Mouse (Mus musculus) megakaryocyte progenitor cell, adult 5-6 weeks (primary cell): Measurements from ENCODE around the gene Tcf7l2. TPM values are rescaled to one million over a fixed set of nuclear protein-coding genes. Genes with fewer than 3 reads are reported as not detected.
A peak's percentile ranks its signal among the peaks of the same experiment; 100 is the strongest.

Source experiments
- ATAC-seq: replicated peaks from 2 replicates; pipeline ENCODE4 v1.8.0; 2016; ENCODE audit warnings: mild to moderate bottlenecking, moderate TSS enrichment, inconsistent platforms; ENCODE audit not compliant: poor library complexity
- total RNA-seq, 2 experiments: library from RNA; stranded (forward) in 1 of 2; stranded (reverse) in 1 of 2; fragments of 157-497, 149-512 nt in 1 of 2; fragments of 200-1000 nt in 1 of 2; gene quantifications; 2 replicates each; pipeline versions ENCODE4 v1.2.3 to v1.2.4; 2015 to 2017

Gene Tcf7l2
- total RNA-seq, 2 experiments from 2014 or later = 0.71 to 6.2 TPM

GRCm38 (mm10) chr19:55729376-55729775 lies 12.2 kb upstream of the Tcf7l2 start:
- ATAC-seq = no peak

DNA sequence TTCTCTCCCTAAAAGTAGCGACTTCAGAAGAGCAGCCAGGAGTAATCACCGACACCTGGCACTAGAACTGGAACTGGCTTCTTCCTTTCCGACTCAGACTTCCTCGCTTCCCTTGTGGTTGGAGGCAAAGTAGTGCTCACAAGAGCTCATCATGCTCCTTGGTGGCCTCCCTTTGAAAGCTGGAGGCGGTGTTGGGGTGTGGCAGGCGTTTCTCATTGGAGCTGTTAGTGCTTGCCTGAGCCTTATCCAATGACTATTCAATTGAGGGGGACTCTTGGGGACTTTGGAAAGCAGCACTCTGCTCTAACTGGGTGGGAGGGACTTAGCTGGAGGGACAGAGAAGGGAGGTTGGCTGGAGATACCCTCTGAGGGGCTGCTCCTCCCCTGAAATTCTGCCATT lies 9.1 kb upstream of the Tcf7l2 start:
- peak; percentile 37 for ATAC-seq

DNA sequence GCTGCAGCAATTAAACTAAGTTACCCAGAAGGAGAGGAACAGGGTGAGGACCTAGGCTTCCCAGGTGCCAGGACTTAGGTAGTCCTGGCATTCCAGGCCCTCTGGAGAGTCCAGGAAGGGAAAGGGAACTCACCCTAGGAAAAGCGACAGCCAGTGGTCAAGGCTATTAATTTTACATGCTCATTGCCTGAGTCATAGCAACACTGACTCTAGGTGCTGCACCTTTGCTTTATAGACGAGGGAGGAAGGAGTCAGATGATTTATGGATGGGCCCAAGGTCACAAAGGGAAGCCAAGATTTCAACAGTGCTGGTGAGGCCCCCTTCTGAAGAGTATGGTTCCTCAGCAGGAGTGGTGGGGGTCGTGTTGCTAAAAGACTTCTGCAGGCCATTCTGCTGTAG lies 8.6 kb upstream of the Tcf7l2 start:
- no peak for ATAC-seq

- no peak for ATAC-seq
Measured at GRCm38 (mm10) chr19:55736016-55736415, 5.6 kb upstream of the Tcf7l2 start.

DNA sequence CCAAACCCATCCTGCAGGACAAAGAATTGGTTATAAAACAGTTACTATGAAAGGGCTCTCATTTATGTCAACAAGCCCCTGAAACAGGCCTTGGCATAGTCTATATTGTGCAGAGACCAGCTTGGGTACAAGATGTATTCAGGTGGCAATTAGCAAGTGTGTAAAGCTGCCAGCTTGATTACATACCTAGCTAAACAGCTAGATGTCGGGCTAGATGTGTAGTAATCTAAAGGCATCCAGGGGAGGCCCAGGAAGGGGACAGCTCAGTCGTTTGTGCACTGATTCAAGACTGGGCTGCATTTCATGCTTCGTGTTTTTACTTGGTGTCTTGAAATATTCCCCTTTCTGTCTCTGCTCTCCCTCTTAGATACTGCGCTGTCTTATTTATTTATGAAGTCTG lies 1.9 kb upstream of the Tcf7l2 start:
- ATAC-seq = no peak

- peak; percentile 16; the same call in 1 of the 2 replicates for ATAC-seq
Measured at GRCm38 (mm10) chr19:55740753-55741438, 724 bp upstream of the Tcf7l2 start.

- ATAC-seq = no peak
Measured at GRCm38 (mm10) chr19:55742386-55743000, 873 bp downstream of the Tcf7l2 start.

- ATAC-seq = no peak
Measured at GRCm38 (mm10) chr19:55743001-55743556, 1.5 kb downstream of the Tcf7l2 start.

DNA sequence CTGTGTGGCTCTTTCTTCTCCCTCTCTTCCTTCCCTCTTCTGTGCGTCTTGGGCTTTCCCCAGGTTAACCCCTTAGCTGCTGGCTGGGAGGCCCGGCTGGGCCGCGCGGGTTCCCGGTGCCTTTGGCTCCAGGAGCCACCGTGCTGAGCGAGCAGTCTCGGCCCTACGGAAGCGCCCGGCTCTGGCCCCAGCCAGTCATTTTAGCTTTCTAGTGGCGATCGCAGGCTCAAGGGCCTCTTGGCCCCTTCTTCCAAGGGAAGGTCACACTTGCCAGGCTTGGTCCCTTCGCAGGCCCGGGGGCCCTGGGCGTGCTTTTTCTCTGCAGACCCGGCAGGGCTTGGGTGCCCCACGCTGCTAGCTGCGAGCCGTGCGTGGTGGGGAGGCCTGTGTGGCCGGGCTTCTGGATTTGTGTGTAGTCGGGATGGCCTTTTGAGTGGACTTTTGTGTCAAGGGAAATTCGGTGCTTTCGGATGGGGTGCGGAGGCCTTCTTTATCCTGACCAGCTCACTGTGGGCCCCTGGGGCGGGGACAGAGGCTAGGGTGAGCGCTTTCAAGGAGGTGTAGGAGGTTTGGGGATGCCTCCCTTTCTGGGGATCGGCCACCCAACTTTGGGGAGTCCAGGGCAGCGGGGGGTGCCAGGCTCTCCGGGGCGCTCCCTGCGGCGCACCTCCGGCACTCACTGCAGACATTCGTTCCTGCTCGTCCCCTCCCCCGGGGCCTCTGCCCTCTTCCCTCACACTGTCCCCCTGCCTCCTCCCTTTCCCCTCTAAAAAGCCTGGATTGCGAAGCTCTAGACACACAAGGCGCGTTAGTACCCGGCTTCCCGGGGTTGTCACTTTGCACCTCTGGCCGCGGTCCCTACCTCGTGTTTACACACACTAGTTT lies 2.2 kb downstream of the Tcf7l2 start:
- 0 out of 2 replicates have a peak, but pooled peaks have one; percentile 13 for ATAC-seq

GRCm38 (mm10) chr19:55744576-55745191 lies 3.1 kb downstream of the Tcf7l2 start:
- no peak for ATAC-seq

DNA sequence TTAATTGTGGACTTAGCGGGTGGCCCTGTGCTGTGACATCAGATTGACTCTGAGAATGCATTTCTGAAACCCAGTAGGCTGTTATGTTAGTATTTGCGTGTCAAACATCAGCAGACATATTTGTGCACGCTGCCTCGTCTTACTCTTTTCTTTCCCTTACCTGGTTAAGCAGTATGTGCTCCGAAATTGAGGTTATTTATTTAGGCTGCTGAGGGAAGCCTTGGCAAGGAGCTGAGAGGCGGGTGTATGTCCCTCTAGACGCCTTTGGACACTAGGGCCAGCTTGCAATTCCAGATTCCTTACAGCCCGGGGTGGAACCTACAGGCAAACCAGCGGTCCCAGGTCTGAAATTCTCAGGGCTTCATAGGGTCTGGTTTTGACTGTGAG lies 3.6 kb downstream of the Tcf7l2 start:
- no peak for ATAC-seq

GRCm38 (mm10) chr19:55746241-55746640 lies 4.6 kb downstream of the Tcf7l2 start:
- ATAC-seq = no peak

- no peak; the same call in 1 of the 2 replicates for ATAC-seq
Measured at GRCm38 (mm10) chr19:55747237-55747925, 5.8 kb downstream of the Tcf7l2 start.

GRCm38 (mm10) chr19:55747926-55748291 lies 6.3 kb downstream of the Tcf7l2 start:
- no peak for ATAC-seq

DNA sequence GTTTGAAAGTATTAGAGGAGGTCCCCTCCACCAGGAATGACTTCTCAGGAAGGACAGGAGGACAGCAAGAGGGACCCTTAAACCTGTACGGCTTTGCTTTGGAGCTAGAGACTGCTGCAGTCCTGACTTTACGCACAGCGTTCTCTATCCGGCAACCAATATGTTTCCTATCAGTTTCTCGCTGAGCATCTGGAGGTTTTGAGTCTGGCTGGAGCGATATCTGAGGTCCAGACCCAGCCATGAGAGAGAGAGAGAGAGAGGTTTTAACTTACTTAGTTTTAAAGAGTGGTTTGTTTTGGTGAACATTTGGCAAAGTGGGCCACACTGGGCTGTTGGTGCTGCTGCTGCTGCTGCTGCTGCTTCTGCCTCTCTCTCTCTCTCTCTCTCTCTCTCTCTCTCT lies 7.2 kb downstream of the Tcf7l2 start:
- no peak for ATAC-seq

DNA sequence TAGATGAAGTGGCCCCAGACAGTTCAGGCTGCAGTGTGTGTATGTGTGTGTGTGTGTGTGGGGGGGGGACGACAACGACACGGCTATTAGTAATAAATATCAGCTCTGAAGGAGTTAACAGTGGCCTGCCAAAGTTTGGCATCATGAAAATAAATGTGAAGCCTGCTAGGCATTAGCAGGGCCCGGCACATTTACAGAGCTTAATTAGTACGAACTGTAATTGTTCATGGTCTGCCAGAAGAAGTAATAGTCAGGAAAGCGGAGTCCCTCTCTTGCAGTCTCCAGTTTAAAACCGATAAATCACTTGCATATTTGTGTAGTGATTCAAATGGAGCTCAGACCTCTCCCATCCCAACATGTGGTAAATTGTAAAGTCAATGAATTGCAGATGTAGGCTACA lies 7.9 kb downstream of the Tcf7l2 start:
- no peak for ATAC-seq

DNA sequence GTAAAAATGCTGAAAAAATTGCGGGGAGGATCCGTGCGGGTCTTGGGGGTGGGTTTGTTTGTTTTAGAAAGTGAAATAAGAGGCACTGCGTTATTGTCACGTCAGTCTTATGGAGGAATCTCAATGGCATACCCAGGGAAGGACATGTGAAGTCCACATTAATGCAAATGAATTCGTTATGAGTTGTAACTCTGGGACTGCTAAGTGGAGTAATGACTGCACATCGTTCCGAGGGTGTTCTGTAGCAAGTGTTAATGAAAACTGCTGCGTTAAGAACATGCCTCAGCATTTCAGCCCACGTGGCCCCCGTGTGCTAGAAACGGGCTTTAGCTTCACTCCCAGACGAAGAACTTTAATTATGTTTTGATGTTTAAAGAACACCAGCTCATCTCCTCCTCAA lies 8.4 kb downstream of the Tcf7l2 start:
- ATAC-seq = no peak

GRCm38 (mm10) chr19:55750465-55750864 lies 8.8 kb downstream of the Tcf7l2 start:
- ATAC-seq = no peak

- no peak for ATAC-seq
Measured at GRCm38 (mm10) chr19:55752861-55753260, 11.2 kb downstream of the Tcf7l2 start.

DNA sequence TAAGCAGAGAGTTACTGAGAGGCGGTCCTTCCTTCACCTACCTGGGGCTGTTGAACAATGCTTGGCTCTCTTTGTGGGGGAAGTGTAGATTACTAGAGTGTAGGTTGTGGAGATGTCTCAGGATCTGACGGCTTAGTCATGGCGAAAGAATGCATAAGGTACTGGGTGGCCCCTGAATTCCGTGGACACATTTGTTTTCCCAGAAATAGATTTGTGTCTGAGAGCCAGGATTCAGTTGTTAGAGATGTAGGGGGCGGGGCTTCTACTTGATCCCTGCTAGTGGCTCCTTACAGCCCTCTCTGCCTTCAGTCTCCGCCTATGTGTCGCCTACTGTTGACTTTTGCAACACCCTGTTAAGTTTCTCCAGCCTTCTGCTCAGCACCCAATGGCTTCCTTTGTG lies 12.7 kb downstream of the Tcf7l2 start:
- no peak for ATAC-seq
